Mouse (Mus musculus): ENCODE measurements around the gene Gm5426. TPM values are rescaled to one million over a fixed set of nuclear protein-coding genes. Genes with fewer than 3 reads are reported as not detected.

Gm5426 gene
- polyA plus RNA-seq (2014; fragmentation: Illumina TruSeq; extraction: RNeasy Lipid Tissue Mini Kit (QIAGEN cat#74804); ENCODE audit: low replicate concordance): not detected

DNA sequence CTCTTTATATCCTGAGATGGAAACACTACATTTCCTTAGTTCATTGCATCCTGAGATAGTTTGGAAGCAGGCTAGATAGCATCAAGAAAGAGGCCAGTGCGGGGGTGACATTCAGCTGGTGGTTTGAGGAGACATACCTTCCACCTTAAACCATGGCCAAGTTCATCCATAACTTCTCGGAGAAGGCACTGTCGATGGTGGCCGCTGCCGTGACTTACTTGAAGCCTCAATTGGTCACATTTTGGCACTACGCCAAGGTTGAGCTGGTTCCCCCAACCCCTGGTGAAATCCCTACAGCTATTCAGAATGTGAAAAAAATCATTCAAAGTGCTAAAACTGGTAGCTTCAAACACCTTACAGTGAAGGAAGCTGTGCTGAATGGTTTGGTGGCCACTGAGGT, at the start of gene Gm5426:
Gene Gm5426 (plus strand): TSS at position 153 of the 400 bp plus-strand sequence.

Other genes with a start within 250 kb of the Gm5426 start
- gene Eea1, start 196.0 kb upstream of the Gm5426 start, polyA plus RNA-seq (2014; fragmentation: Illumina TruSeq; extraction: RNeasy Lipid Tissue Mini Kit (QIAGEN cat#74804); ENCODE audit: low replicate concordance): 46.3 TPM